Mouse (Mus musculus): ENCODE data around the gene Ttll7. TPM values are rescaled to one million over a fixed set of nuclear protein-coding genes. Genes with fewer than 3 reads are reported as not detected.

The Ttll7 gene
- polyA plus RNA-seq, 1 experiment, result 0.55 TPM

GRCm38 (mm10) chr3:146843470-146843869 lies 8.7 kb upstream of the Ttll7 start:
- WGBS, result 77% methylated on average over 6 of the region's 6 CpGs
- TF ChIP-seq CTCF (IDR thresholded peaks at IDR 0.05; ENCODE audit: extremely low read depth, insufficient read length, insufficient replicate concordance, low read depth, low read length), result no peak
- no peak for TF ChIP-seq POLR2A (IDR thresholded peaks at IDR 0.05; ENCODE audit: low read depth, low read length)
- no peaks in the 10 kb centered on the region for H3K36me3 ChIP-seq (ENCODE audit: control insufficient read depth, insufficient read depth, low read length)
- no peaks in the 10 kb centered on the region for H3K27me3 ChIP-seq (ENCODE audit: control insufficient read depth, insufficient read depth, low read length)
- no peaks in the 10 kb centered on the region for H3K4me1 ChIP-seq (ENCODE audit: control insufficient read depth, insufficient read depth, insufficient read length, low read length)
- no peak overlapping the region for H3K27ac ChIP-seq (ENCODE audit: insufficient read depth, low read depth, low read length)
- H3K4me3 ChIP-seq (ENCODE audit: low read depth, low read length), result no peak overlapping the region

DNA sequence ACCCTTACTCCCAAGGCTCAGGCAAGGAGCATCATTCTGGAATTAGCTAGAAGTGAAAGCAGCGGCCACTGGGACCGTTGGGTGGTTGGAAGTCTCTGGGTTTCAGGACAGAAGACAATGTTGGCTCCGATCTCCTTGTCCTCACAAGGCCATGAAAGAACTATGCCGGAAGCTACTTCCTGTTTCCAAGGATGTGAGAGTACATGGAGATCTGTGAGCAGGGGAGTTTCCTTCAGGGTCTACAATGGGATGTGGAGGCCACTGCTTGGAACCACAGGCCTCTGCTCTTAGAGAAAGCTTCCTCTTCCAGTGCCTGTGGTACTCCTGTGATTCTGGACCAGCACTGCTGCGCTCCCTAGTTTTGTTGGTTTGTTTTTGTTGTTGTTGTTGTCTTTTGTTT lies 5.9 kb upstream of the Ttll7 start:
- Histone ChIP-seq H3K27me3 (ENCODE audit: control insufficient read depth, insufficient read depth, low read length) (no peaks in the 10 kb centered on the region), H3K4me1 (ENCODE audit: control insufficient read depth, insufficient read depth, insufficient read length, low read length) (no peaks in the 10 kb centered on the region), H3K36me3 (ENCODE audit: control insufficient read depth, insufficient read depth, low read length) (no peaks in the 10 kb centered on the region), H3K4me3 (ENCODE audit: low read depth, low read length) (no peak overlapping the region), H3K27ac (ENCODE audit: insufficient read depth, low read depth, low read length) (no peak overlapping the region)
- 86% methylated on average over 5 of the region's 5 CpGs for WGBS
- TF ChIP-seq CTCF (IDR thresholded peaks at IDR 0.05; ENCODE audit: extremely low read depth, insufficient read length, insufficient replicate concordance, low read depth, low read length) (no peak), POLR2A (IDR thresholded peaks at IDR 0.05; ENCODE audit: low read depth, low read length) (no peak)

GRCm38 (mm10) chr3:146848112-146848511 lies 4.1 kb upstream of the Ttll7 start:
- Histone ChIP-seq H3K27me3 (ENCODE audit: control insufficient read depth, insufficient read depth, low read length) (no peaks in the 10 kb centered on the region), H3K27ac (ENCODE audit: insufficient read depth, low read depth, low read length) (no peak overlapping the region), H3K4me1 (ENCODE audit: control insufficient read depth, insufficient read depth, insufficient read length, low read length) (peaks cover 3% of the 10 kb centered on the region; the same call in 1 of the 2 replicates), H3K36me3 (ENCODE audit: control insufficient read depth, insufficient read depth, low read length) (no peaks in the 10 kb centered on the region), H3K4me3 (ENCODE audit: low read depth, low read length) (no peak overlapping the region)
- 81% methylated on average over 8 of the region's 8 CpGs for WGBS
- TF ChIP-seq CTCF (IDR thresholded peaks at IDR 0.05; ENCODE audit: extremely low read depth, insufficient read length, insufficient replicate concordance, low read depth, low read length) (no peak), POLR2A (IDR thresholded peaks at IDR 0.05; ENCODE audit: low read depth, low read length) (no peak)

DNA sequence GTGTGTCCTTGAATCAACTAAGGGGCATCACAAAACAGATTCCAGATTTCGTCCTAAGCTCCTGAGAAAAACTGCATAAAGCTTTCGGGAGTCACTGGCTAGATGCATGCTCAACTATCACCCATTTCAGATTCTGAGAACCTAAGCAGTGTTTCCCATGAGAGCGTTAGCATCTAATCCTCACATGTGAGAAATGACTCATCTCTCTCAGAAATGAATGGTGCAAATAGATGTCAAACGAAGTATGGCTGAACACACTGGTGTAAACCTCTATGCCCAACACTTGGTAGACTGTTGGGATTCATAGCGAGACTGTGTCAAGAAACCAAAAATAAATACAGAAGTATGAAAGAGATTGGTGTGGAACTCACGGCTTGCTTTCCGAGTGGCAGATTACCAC lies 2.8 kb upstream of the Ttll7 start:
- Histone ChIP-seq H3K4me1 (ENCODE audit: control insufficient read depth, insufficient read depth, insufficient read length, low read length) (peaks cover 3% of the 10 kb centered on the region; the same call in 1 of the 2 replicates), H3K27ac (ENCODE audit: insufficient read depth, low read depth, low read length) (no peak overlapping the region), H3K36me3 (ENCODE audit: control insufficient read depth, insufficient read depth, low read length) (no peaks in the 10 kb centered on the region), H3K27me3 (ENCODE audit: control insufficient read depth, insufficient read depth, low read length) (no peaks in the 10 kb centered on the region), H3K4me3 (ENCODE audit: low read depth, low read length) (no peak overlapping the region)
- WGBS, result 91% methylated on average over 7 of the region's 7 CpGs
- no peak for TF ChIP-seq CTCF (IDR thresholded peaks at IDR 0.05; ENCODE audit: extremely low read depth, insufficient read length, insufficient replicate concordance, low read depth, low read length)
- TF ChIP-seq POLR2A (IDR thresholded peaks at IDR 0.05; ENCODE audit: low read depth, low read length), result no peak

DNA sequence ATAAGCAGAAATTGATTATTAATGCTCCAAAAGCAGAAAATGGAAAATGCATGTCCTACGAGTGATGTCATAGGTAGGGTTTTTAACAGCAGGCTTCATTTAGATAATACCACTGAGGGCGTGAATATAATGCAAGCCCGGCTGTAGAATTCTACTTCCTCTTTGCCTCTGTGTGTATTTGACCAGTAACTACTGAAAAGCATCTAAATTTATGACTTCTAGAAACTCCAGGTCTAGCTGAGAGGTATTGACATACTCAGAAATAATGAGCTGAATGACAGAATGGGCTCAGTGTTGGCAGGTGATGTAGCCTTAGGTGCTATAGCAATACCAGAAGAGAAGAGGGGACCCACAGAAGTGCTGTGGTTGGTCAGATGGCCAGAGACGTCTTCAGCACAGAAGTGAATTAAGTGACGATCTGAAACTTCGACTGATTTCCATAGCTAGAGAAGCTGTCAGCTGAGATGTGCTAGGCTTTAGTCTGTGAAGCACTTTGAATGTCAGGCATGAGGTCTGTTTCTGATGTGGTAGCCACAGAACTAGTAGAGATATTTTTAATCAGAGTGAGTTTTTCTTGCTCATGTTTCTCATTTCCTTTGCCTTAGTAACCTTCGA lies 2.4 kb downstream of the Ttll7 start:
- Histone ChIP-seq H3K36me3 (ENCODE audit: control insufficient read depth, insufficient read depth, low read length) (no peaks in the 10 kb centered on the region), H3K4me1 (ENCODE audit: control insufficient read depth, insufficient read depth, insufficient read length, low read length) (peaks cover 3% of the 10 kb centered on the region; the same call in 1 of the 2 replicates), H3K27ac (ENCODE audit: insufficient read depth, low read depth, low read length) (no peak overlapping the region), H3K27me3 (ENCODE audit: control insufficient read depth, insufficient read depth, low read length) (no peaks in the 10 kb centered on the region), H3K4me3 (ENCODE audit: low read depth, low read length) (no peak overlapping the region)
- WGBS, result 59% methylated on average over 7 of the region's 7 CpGs
- TF ChIP-seq CTCF (IDR thresholded peaks at IDR 0.05; ENCODE audit: extremely low read depth, insufficient read length, insufficient replicate concordance, low read depth, low read length) (no peak), POLR2A (IDR thresholded peaks at IDR 0.05; ENCODE audit: low read depth, low read length) (no peak)

DNA sequence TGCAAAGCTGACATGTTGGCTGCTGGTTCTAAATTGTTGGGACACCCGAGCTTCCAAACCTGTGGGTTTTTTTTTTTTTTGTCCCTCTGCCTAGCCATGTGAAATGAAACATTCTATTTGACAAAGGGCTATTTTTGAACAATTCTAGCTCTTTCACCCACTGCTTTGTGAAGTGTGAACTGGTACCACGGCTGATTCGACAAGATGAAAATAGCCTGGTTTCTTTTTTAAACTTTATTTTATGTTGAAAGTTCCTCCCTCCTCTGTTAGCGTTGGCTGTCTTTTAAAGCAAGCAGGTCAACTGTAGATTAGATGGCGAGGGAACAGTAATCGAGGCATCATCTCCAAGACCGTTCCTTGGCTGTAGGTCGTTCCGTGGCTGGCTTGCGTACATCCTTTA lies 5.2 kb downstream of the Ttll7 start:
- no peak overlapping the region for H3K4me3 ChIP-seq (ENCODE audit: low read depth, low read length)
- TF ChIP-seq CTCF (IDR thresholded peaks at IDR 0.05; ENCODE audit: extremely low read depth, insufficient read length, insufficient replicate concordance, low read depth, low read length) (no peak), POLR2A (IDR thresholded peaks at IDR 0.05; ENCODE audit: low read depth, low read length) (no peak)
- no peaks in the 10 kb centered on the region for H3K27me3 ChIP-seq (ENCODE audit: control insufficient read depth, insufficient read depth, low read length)
- H3K27ac ChIP-seq (ENCODE audit: insufficient read depth, low read depth, low read length), result no peak overlapping the region
- peaks cover 1% of the 10 kb centered on the region; the same call in 1 of the 2 replicates for H3K4me1 ChIP-seq (ENCODE audit: control insufficient read depth, insufficient read depth, insufficient read length, low read length)
- H3K36me3 ChIP-seq (ENCODE audit: control insufficient read depth, insufficient read depth, low read length), result no peaks in the 10 kb centered on the region
- WGBS, result 87% methylated on average over 10 of the region's 10 CpGs

- Histone ChIP-seq H3K36me3 (ENCODE audit: control insufficient read depth, insufficient read depth, low read length) (no peaks in the 10 kb centered on the region), H3K4me3 (ENCODE audit: low read depth, low read length) (no peak overlapping the region), H3K27ac (ENCODE audit: insufficient read depth, low read depth, low read length) (no peak overlapping the region), H3K27me3 (ENCODE audit: control insufficient read depth, insufficient read depth, low read length) (no peaks in the 10 kb centered on the region), H3K4me1 (ENCODE audit: control insufficient read depth, insufficient read depth, insufficient read length, low read length) (no peaks in the 10 kb centered on the region)
- WGBS, result 79% methylated on average over 2 of the region's 2 CpGs
- no peak for TF ChIP-seq CTCF (IDR thresholded peaks at IDR 0.05; ENCODE audit: extremely low read depth, insufficient read length, insufficient replicate concordance, low read depth, low read length)
- TF ChIP-seq POLR2A (IDR thresholded peaks at IDR 0.05; ENCODE audit: low read depth, low read length), result no peak
Observed at GRCm38 (mm10) chr3:146860308-146860707, 8.1 kb downstream of the Ttll7 start.

Data from small intestine, adult 2 months (tissue).